In the genomic region with DNA sequence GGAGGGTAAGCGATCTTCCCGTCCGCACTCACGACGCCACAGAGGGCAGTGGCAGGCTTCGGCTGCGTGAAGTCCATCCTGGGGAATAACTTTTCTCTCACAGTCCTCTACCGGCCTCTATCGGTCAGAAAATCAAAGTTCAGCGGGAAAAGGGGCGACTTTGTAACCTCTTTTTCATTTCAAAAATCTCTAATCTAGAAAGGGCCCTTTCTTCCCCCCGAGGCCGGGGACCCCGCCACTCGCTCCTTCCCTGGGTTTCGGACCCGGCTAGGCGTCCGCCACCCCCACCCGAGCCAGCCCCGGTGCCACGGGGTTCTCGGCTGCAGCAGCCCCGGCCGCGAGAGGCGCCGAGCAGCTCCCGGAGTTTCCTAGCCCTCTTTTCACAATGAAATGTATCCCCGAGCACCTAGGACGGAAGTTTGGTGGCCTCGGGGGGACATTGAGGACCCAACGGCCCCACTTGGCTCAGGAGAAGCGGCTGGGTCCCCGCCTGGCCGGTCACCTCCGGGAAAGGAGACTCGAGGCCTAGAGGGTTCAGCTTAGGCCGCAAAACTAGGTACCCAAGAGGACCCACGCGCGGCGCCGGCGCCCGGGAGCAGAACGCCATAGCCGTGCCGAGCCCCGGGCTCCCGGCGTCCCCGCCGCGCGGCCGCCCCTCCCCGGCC, we compare ENCODE assay signal across 8 mouse cellular contexts. TPM values are rescaled to one million over a fixed set of nuclear protein-coding genes. Genes with fewer than 3 reads are reported as not detected.
DNase-seq lines count a peak whose midpoint lies in the region; ATAC-seq lines count a peak whose summit lies in the region.

No protein-coding gene starts in this region.

- intact Hi-C loops in left cerebral cortex, postnatal 4 days (cut with DNase I), result no loop called here

- peak overlapping the region; percentile 89 for H3K9ac ChIP-seq in intestine, embryonic 16.5 days (ENCODE audit: low read depth, low read length)
- peak overlapping the region; percentile 99 for H3K9ac ChIP-seq in midbrain, embryonic 11.5 days (ENCODE audit: low read length)

- peak overlapping the region; percentile 82 for H3K4me3 ChIP-seq in intestine, embryonic 16.5 days (ENCODE audit: low read length)
- peak overlapping the region; percentile 97 for H3K4me3 ChIP-seq in midbrain, embryonic 11.5 days (ENCODE audit: low read depth, low read length)

- no peaks in the 10 kb centered on the region for H3K9me3 ChIP-seq in intestine, embryonic 16.5 days (ENCODE audit: control insufficient read depth, low read length)
- no peaks in the 10 kb centered on the region for H3K9me3 ChIP-seq in midbrain, embryonic 11.5 days (ENCODE audit: control insufficient read depth, low read length)

- H3K36me3 ChIP-seq in intestine, embryonic 16.5 days (ENCODE audit: control insufficient read depth, insufficient read depth, low read length), result no peaks in the 10 kb centered on the region
- peaks cover 10% of the 10 kb centered on the region; the same call in 1 of the 2 replicates for H3K36me3 ChIP-seq in midbrain, embryonic 11.5 days (ENCODE audit: control insufficient read depth, insufficient read depth, low read length)

- DNase-seq in adrenal gland, adult 8-10 months, result peak; percentile 72
- DNase-seq in embryo, embryonic 9.5 days (ENCODE audit: extremely low spot score), result peak; percentile 81
- DNase-seq in gastrocnemius, postnatal 4 days (ENCODE audit: low spot score in 2 of 2), result peak; percentile 37 to 71
- peak; percentile 58 for DNase-seq in left cerebral cortex, postnatal 4 days
- peak; percentile 96 for DNase-seq in midbrain, embryonic 11.5 days (ENCODE audit: low spot score, missing footprints)
- peak; percentile 42 for DNase-seq in right cerebral cortex, postnatal 4 days
- DNase-seq in yolk sac, embryonic 10.5 days (ENCODE audit: low spot score), result peak; percentile 70

- no peaks in the 10 kb centered on the region for H3K27me3 ChIP-seq in intestine, embryonic 16.5 days (replicated peaks; ENCODE audit: control insufficient read depth, insufficient read depth, low read length)
- no peaks in the 10 kb centered on the region for H3K27me3 ChIP-seq in midbrain, embryonic 11.5 days (ENCODE audit: control insufficient read depth, insufficient read depth, low read length)

- peaks cover 16% of the 10 kb centered on the region for H3K4me1 ChIP-seq in intestine, embryonic 16.5 days (ENCODE audit: control insufficient read depth, insufficient read depth, low read length)
- peaks cover 8% of the 10 kb centered on the region for H3K4me1 ChIP-seq in midbrain, embryonic 11.5 days (ENCODE audit: control insufficient read depth, insufficient read depth, low read length)

- peak overlapping the region; percentile 73 for H3K4me2 ChIP-seq in intestine, embryonic 16.5 days (ENCODE audit: low read depth, low read length)
- H3K4me2 ChIP-seq in midbrain, embryonic 11.5 days, result peak overlapping the region; percentile 68

- under 1% methylated on average over 58 of the region's 58 CpGs for WGBS in intestine, embryonic 16.5 days
- WGBS in midbrain, embryonic 11.5 days, result under 1% methylated on average over 55 of the region's 58 CpGs

- ATAC-seq in intestine, embryonic 16.5 days, result peak; percentile 34
- peak; percentile 36 for ATAC-seq in midbrain, embryonic 11.5 days (ENCODE audit: low FRiP score)

- H3K27ac ChIP-seq in intestine, embryonic 16.5 days (ENCODE audit: low read length), result peak overlapping the region; percentile 98
- peak overlapping the region; percentile 96 for H3K27ac ChIP-seq in midbrain, embryonic 11.5 days (ENCODE audit: low read depth, low read length)

RNA-seq across cellular contexts. Expression of gene Pds5a, which starts 1.1 kb away (rescaled TPM):
- total RNA-seq in adrenal gland, adult 8-10 months (2022), result 100 to 1,000 TPM in 3 of 4 experiments, 10 to 100 TPM in 1; 82.9 to 122 (median 111) TPM
- total RNA-seq in gastrocnemius, postnatal 4 days (2021), result 10 to 100 TPM; 84.5 to 85.6 TPM
- polyA plus RNA-seq in intestine, embryonic 16.5 days (2015; fragmentation: Nextera tagmentation; extraction: Ambion mirVana), result 31.2 and 33.4 TPM in 2 replicates
- total RNA-seq in left cerebral cortex, postnatal 4 days (2021), result 100 to 1,000 TPM in 1 of 2 experiments, 10 to 100 TPM in 1; 89.8 to 106 TPM
- polyA plus RNA-seq in midbrain, embryonic 11.5 days (2014; fragmentation: Nextera tagmentation; extraction: Ambion mirVana), result 127 and 139 TPM in 2 replicates

Comparison
In these comparisons a context has a peak if more than half of its experiments do, and no peak if none do; other contexts are left out.
1. Peak in every context shown above with its lines: DNase-seq, ATAC-seq, H3K4me3 ChIP-seq and H3K27ac ChIP-seq.
2. DNase-seq: peak in every context shown above with its lines; median percentile 96 in midbrain, embryonic 11.5 days; 81 in embryo, embryonic 9.5 days; 72 in adrenal gland, adult 8-10 months; 70 in yolk sac, embryonic 10.5 days; 58 in left cerebral cortex, postnatal 4 days; 54 in gastrocnemius, postnatal 4 days; 42 in right cerebral cortex, postnatal 4 days.